10 mouse cellular contexts compared by ENCODE assay signal in the genomic region with DNA sequence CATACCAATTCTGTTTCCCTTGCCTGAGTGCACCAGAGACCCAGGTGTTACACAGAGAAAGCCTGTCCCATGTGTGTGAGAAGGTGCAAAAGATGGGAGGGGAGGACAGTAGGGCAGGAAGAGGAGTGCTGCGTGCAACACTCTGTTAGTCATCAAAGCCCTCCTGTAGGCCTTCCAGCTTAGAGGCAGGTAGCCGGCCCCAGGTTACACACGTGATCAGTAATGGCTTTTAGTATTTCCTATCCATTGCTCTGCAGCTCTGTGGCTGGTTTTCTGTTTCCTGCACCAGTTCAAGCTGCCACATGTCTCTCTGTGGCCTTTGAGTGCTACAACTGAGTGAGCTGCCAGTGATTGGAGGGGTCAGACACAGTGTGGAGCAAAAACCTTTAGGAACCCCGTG. TPM values are rescaled to one million over a fixed set of nuclear protein-coding genes. Genes with fewer than 3 reads are reported as not detected.
DNase-seq lines count a peak whose midpoint lies in the region; ATAC-seq lines count a peak whose summit lies in the region.
"Had no signal": no experiment of that assay in that cellular context is flagged by ENCODE, and none has a peak within 500 bp of the region (broad histone marks: within the 10 kb centered on the region; RNA-seq: fewer than 3 reads in every experiment).

No protein-coding gene starts in this region.

- H3K27ac ChIP-seq in hindbrain, embryonic 11.5 days (ENCODE audit: low read depth, low read length), result peak overlapping the region; percentile 86
- H3K27ac ChIP-seq in hindbrain, embryonic 16.5 days (ENCODE audit: low read depth, low read length), result no peak overlapping the region
- H3K27ac ChIP-seq in liver, embryonic 12.5 days, result peak overlapping the region; percentile 93
- H3K27ac ChIP-seq: heart, embryonic 15.5 days; limb, embryonic 13.5 days had no signal

- H3K27me3 ChIP-seq in hindbrain, embryonic 11.5 days (ENCODE audit: control insufficient read depth, insufficient read depth, low read length), result no peaks in the 10 kb centered on the region
- H3K27me3 ChIP-seq in hindbrain, embryonic 16.5 days (replicated peaks; ENCODE audit: control insufficient read depth, insufficient read depth, low read length), result no peaks in the 10 kb centered on the region
- H3K27me3 ChIP-seq in liver, embryonic 12.5 days (replicated peaks), result no peaks in the 10 kb centered on the region
- H3K27me3 ChIP-seq: heart, embryonic 15.5 days; limb, embryonic 13.5 days had no signal

- no peak overlapping the region for H3K4me2 ChIP-seq in hindbrain, embryonic 11.5 days (replicated peaks; ENCODE audit: low read depth, low read length)
- H3K4me2 ChIP-seq in hindbrain, embryonic 16.5 days (ENCODE audit: low read length), result no peak overlapping the region
- peak overlapping the region; percentile 87 for H3K4me2 ChIP-seq in liver, embryonic 12.5 days
- H3K4me2 ChIP-seq: limb, embryonic 13.5 days had no signal

- DNase-seq in hindbrain, embryonic 11.5 days (ENCODE audit: low spot score), result no peak
- peak; percentile 43 for DNase-seq in thymus, postnatal 25 days
- no peak for DNase-seq in thymus, adult 18-20 months
- no peak for DNase-seq in cerebellum, postnatal 10 days
- DNase-seq in gastrocnemius, adult 18-20 months (ENCODE audit: low spot score), result no peak
- DNase-seq: kidney, adult 18-20 months had no signal

- no peak overlapping the region for H3K4me3 ChIP-seq in hindbrain, embryonic 11.5 days (ENCODE audit: low read depth, low read length)
- no peak overlapping the region for H3K4me3 ChIP-seq in hindbrain, embryonic 16.5 days (ENCODE audit: low read length)
- H3K4me3 ChIP-seq in liver, embryonic 12.5 days, result 0 out of 2 replicates have a peak overlapping the region, but pooled peaks have one; percentile 36
- H3K4me3 ChIP-seq: heart, embryonic 15.5 days; limb, embryonic 13.5 days had no signal

- ATAC-seq in hindbrain, embryonic 11.5 days (ENCODE audit: low FRiP score), result no peak
- no peak for ATAC-seq in hindbrain, embryonic 16.5 days
- ATAC-seq in liver, embryonic 12.5 days, result no peak

- H3K9ac ChIP-seq in hindbrain, embryonic 11.5 days (ENCODE audit: low read depth, low read length), result no peak overlapping the region
- H3K9ac ChIP-seq in hindbrain, embryonic 16.5 days (ENCODE audit: low read depth, low read length), result no peak overlapping the region
- peak overlapping the region; percentile 97; the same call in 1 of the 2 replicates for H3K9ac ChIP-seq in liver, embryonic 12.5 days
- H3K9ac ChIP-seq: heart, embryonic 15.5 days; limb, embryonic 13.5 days had no signal

- H3K4me1 ChIP-seq in hindbrain, embryonic 11.5 days (replicated peaks; ENCODE audit: control insufficient read depth, insufficient read depth, low read length), result peaks cover 2% of the 10 kb centered on the region
- H3K4me1 ChIP-seq in hindbrain, embryonic 16.5 days (ENCODE audit: control insufficient read depth, insufficient read depth, low read depth, low read length), result peaks cover 60% of the 10 kb centered on the region
- peaks cover 100% of the 10 kb centered on the region for H3K4me1 ChIP-seq in liver, embryonic 12.5 days

- WGBS in hindbrain, embryonic 11.5 days, result 87% methylated on average over 4 of the region's 4 CpGs
- 86% methylated on average over 4 of the region's 4 CpGs for WGBS in hindbrain, embryonic 16.5 days
- WGBS in liver, embryonic 12.5 days (ENCODE audit: insufficient replicate concordance), result 67% methylated on average over 4 of the region's 4 CpGs

- no peaks in the 10 kb centered on the region for H3K9me3 ChIP-seq in hindbrain, embryonic 11.5 days (ENCODE audit: control insufficient read depth, low read length)
- H3K9me3 ChIP-seq in hindbrain, embryonic 16.5 days (ENCODE audit: control insufficient read depth, low read length), result no peaks in the 10 kb centered on the region
- no peaks in the 10 kb centered on the region for H3K9me3 ChIP-seq in liver, embryonic 12.5 days (replicated peaks)
- H3K9me3 ChIP-seq: heart, embryonic 15.5 days; limb, embryonic 13.5 days had no signal

- no peaks in the 10 kb centered on the region for H3K36me3 ChIP-seq in hindbrain, embryonic 11.5 days (ENCODE audit: control insufficient read depth, insufficient read depth, low read length)
- H3K36me3 ChIP-seq in hindbrain, embryonic 16.5 days (ENCODE audit: control insufficient read depth, insufficient read depth, low read length), result no peaks in the 10 kb centered on the region
- peaks cover 50% of the 10 kb centered on the region for H3K36me3 ChIP-seq in liver, embryonic 12.5 days
- H3K36me3 ChIP-seq: heart, embryonic 15.5 days had no signal

RNA-seq across cellular contexts. Expression of a gene that starts 17.7 kb away (rescaled TPM):
- polyA plus RNA-seq in hindbrain, embryonic 11.5 days (2014; fragmentation: Nextera tagmentation; extraction: Ambion mirVana), result 10.5 and 15.6 TPM in 2 replicates
- 21.1 and 24.3 TPM in 2 replicates for polyA plus RNA-seq in hindbrain, embryonic 16.5 days (2015; fragmentation: Nextera tagmentation; extraction: Ambion mirVana)
- polyA plus RNA-seq in liver, embryonic 12.5 days (2016; fragmentation: Nextera tagmentation; extraction: Ambion mirVana), result 16.9 and 17.9 TPM in 2 replicates
- 1 to 10 TPM; 1.2 to 1.7 TPM for total RNA-seq in gastrocnemius, adult 18-20 months (2021)

RNA-seq across cellular contexts. Expression of a gene that starts 28.3 kb away (rescaled TPM):
- polyA plus RNA-seq in hindbrain, embryonic 11.5 days (2014; fragmentation: Nextera tagmentation; extraction: Ambion mirVana), result 58.9 and 61.7 TPM in 2 replicates
- polyA plus RNA-seq in hindbrain, embryonic 16.5 days (2015; fragmentation: Nextera tagmentation; extraction: Ambion mirVana), result 42.4 and 42.6 TPM in 2 replicates
- 97.5 and 99.2 TPM in 2 replicates for polyA plus RNA-seq in liver, embryonic 12.5 days (2016; fragmentation: Nextera tagmentation; extraction: Ambion mirVana)
- 1 to 10 TPM; 5.2 to 8.8 TPM for total RNA-seq in gastrocnemius, adult 18-20 months (2021)

RNA-seq across cellular contexts. Expression of a gene that starts 28.3 kb away (rescaled TPM):
- polyA plus RNA-seq in hindbrain, embryonic 11.5 days (2014; fragmentation: Nextera tagmentation; extraction: Ambion mirVana), result 5.0 and 5.6 TPM in 2 replicates
- polyA plus RNA-seq in hindbrain, embryonic 16.5 days (2015; fragmentation: Nextera tagmentation; extraction: Ambion mirVana), result 4.5 and 4.9 TPM in 2 replicates
- 3.9 and 4.4 TPM in 2 replicates for polyA plus RNA-seq in liver, embryonic 12.5 days (2016; fragmentation: Nextera tagmentation; extraction: Ambion mirVana)
- total RNA-seq in gastrocnemius, adult 18-20 months (2021), result under 1 TPM; 0.81 to 0.91 TPM

RNA-seq across cellular contexts. Expression of a gene that starts 41.8 kb away (rescaled TPM):
- 1.1 and 1.4 TPM in 2 replicates for polyA plus RNA-seq in hindbrain, embryonic 11.5 days (2014; fragmentation: Nextera tagmentation; extraction: Ambion mirVana)
- polyA plus RNA-seq in hindbrain, embryonic 16.5 days (2015; fragmentation: Nextera tagmentation; extraction: Ambion mirVana), result 3.3 TPM in 2 replicates
- 0.61 and 1.0 TPM in 2 replicates for polyA plus RNA-seq in liver, embryonic 12.5 days (2016; fragmentation: Nextera tagmentation; extraction: Ambion mirVana)
- total RNA-seq in gastrocnemius, adult 18-20 months (2021), result under 1 TPM in 1 of 2 experiments, not detected in 1; 0.18 TPM

RNA-seq across cellular contexts. Expression of a gene that starts 56.7 kb away (rescaled TPM):
- 49.5 and 51.6 TPM in 2 replicates for polyA plus RNA-seq in hindbrain, embryonic 11.5 days (2014; fragmentation: Nextera tagmentation; extraction: Ambion mirVana)
- 71.6 and 75.9 TPM in 2 replicates for polyA plus RNA-seq in hindbrain, embryonic 16.5 days (2015; fragmentation: Nextera tagmentation; extraction: Ambion mirVana)
- polyA plus RNA-seq in liver, embryonic 12.5 days (2016; fragmentation: Nextera tagmentation; extraction: Ambion mirVana), result 42.0 and 45.6 TPM in 2 replicates
- total RNA-seq in gastrocnemius, adult 18-20 months (2021), result 10 to 100 TPM; 20.7 to 22.5 TPM
